Mouse (Mus musculus): Measurements from ENCODE around the gene Adgrf3.

GRCm38 (mm10) chr5:30203216-30203885 is 2.2 kb downstream of the Adgrf3 start:
- TF ChIP-seq CEBPB (IDR thresholded peaks at IDR 0.05; ENCODE audit: low read depth) (no peak), CTCF (IDR thresholded peaks at IDR 0.05; ENCODE audit: control insufficient read depth, insufficient read depth, insufficient read length) (no peak), MYOD1 (IDR thresholded peaks at IDR 0.05; ENCODE audit: control insufficient read depth, insufficient read length, low read depth) (no peak), MYOG (IDR thresholded peaks at IDR 0.05; ENCODE audit: control insufficient read depth, extremely low read depth, insufficient read length) (no peak), USF1 (IDR thresholded peaks at IDR 0.05; ENCODE audit: low read depth) (no peak), MAX (IDR thresholded peaks at IDR 0.05) (no peak), FOSL1 (IDR thresholded peaks at IDR 0.05; ENCODE audit: insufficient read depth, low read length, poor library complexity, severe bottlenecking) (no peak)

All from C2C12 (cell line).